Mouse (Mus musculus) erythroblast, embryonic 14.5 days (primary cell): Measurements from ENCODE around the gene Magi2. TPM values are rescaled to one million over a fixed set of nuclear protein-coding genes. Genes with fewer than 3 reads are reported as not detected.

ENCODE experiments used
- H3K27me3 ChIP-seq: 2 replicates; pipeline ENCODE4 v1.6.1; 2012; ENCODE audit warnings: inconsistent platforms; ENCODE audit not compliant: control insufficient read depth
- H3K36me3 ChIP-seq: 2 replicates; pipeline ENCODE4 v1.6.1; 2012; ENCODE audit warnings: mild to moderate bottlenecking, inconsistent platforms; ENCODE audit not compliant: control insufficient read depth
- H3K4me1 ChIP-seq: 2 replicates; pipeline ENCODE4 v1.6.1; 2012; ENCODE audit warnings: inconsistent platforms; ENCODE audit not compliant: control insufficient read depth
- H3K4me3 ChIP-seq: replicated peaks from 2 replicates; pipeline ENCODE3; 2012; ENCODE audit warnings: moderate library complexity, mild to moderate bottlenecking, inconsistent platforms
- H3K9me3 ChIP-seq: 2 replicates; pipeline ENCODE4 v1.6.1; 2012; ENCODE audit warnings: low read length, inconsistent platforms, mixed read lengths; ENCODE audit not compliant: control insufficient read depth
- GATA1 ChIP-seq: IDR thresholded peaks from 2 replicates; pipeline ENCODE4 v1.6.1; 2012; ENCODE audit warnings: low read length, inconsistent platforms, mixed read lengths
- TAL1 ChIP-seq: IDR thresholded peaks from 3 replicates; pipeline ENCODE4 v1.6.1; 2012; ENCODE audit warnings: low read length, inconsistent platforms, mixed read lengths
- polyA plus RNA-seq: library from polyadenylated mRNA; stranded (reverse); fragments of >175 nt; gene quantifications from 2 replicates; pipeline ENCODE4 v1.2.3, GENCODE M21; 2012

The Magi2 gene
- not detected in 2 replicates for polyA plus RNA-seq

DNA sequence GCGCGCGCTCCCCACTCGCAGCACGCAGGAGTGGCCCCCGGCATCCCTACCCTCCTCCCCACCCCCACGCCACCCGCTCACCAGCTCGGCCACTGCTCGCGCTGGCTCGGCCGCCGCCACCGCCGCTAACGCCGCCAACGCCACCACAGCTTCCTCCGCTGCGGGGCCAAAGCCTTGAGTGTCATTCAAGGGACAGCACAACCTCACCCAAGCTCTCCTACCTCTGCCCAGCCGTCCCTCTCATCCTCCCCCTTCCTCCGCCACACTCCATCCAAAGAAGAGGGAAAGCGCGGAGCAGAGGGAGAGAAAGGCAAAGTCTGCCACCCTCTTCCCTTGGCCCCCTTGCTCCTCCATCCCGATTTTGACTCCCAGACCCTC lies at the start of gene Magi2:
TSS of gene Magi2 (plus strand) at position 171 of the 378 bp plus-strand sequence.
- Histone ChIP-seq H3K4me3 (no peak within 1 kb of the TSS), H3K4me1 (no peaks in the 10 kb centered on the region), H3K9me3 (peaks cover 2% of the 10 kb centered on the region; the same call in 1 of the 2 replicates), H3K36me3 (no peaks in the 10 kb centered on the region), H3K27me3 (peaks cover 32% of the 10 kb centered on the region)
- TF ChIP-seq TAL1 (no peak), GATA1 (no peak)

- H3K36me3 ChIP-seq: no peaks in the 10 kb centered on the region
- H3K4me1 ChIP-seq: no peaks in the 10 kb centered on the region
- TF ChIP-seq GATA1 (no peak), TAL1 (no peak)
- H3K27me3 ChIP-seq: no peaks in the 10 kb centered on the region
- H3K4me3 ChIP-seq: no peak overlapping the region
- no peaks in the 10 kb centered on the region for H3K9me3 ChIP-seq
These were observed 48.2 kb upstream of the Magi2 start for GRCm38 (mm10) chr5:19178594-19178993.

- no peak for TF ChIP-seq GATA1
- no peak for TF ChIP-seq TAL1
- H3K9me3 ChIP-seq: peaks cover 4% of the 10 kb centered on the region
- no peaks in the 10 kb centered on the region for H3K36me3 ChIP-seq
- no peak overlapping the region for H3K4me3 ChIP-seq
- H3K4me1 ChIP-seq: no peaks in the 10 kb centered on the region
- no peaks in the 10 kb centered on the region for H3K27me3 ChIP-seq
These were observed 40.7 kb upstream of the Magi2 start for GRCm38 (mm10) chr5:19186175-19186574.

DNA sequence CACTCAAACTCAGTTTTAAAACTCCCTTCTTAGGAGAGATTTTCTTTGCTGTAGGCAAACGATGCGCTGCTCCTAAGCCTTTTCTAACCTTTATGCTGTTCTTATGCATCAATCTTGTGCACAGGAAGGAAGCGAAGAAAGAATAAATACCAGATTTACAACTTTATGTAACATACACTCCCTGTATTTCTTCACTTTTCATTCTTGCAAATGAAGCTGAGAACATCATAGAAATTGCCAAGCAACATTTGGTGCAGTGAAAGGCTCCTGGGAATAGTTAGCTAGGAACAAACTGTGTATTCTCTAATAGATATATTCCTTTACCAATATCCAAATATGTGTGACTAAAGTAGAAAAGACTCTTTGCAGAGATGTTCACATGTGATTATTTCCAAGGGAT lies 15.2 kb upstream of the Magi2 start:
- Histone ChIP-seq H3K4me1 (no peaks in the 10 kb centered on the region), H3K36me3 (no peaks in the 10 kb centered on the region), H3K4me3 (no peak overlapping the region), H3K27me3 (no peaks in the 10 kb centered on the region), H3K9me3 (no peaks in the 10 kb centered on the region)
- TF ChIP-seq GATA1 (no peak), TAL1 (no peak)

- H3K36me3 ChIP-seq: no peaks in the 10 kb centered on the region
- peaks cover 32% of the 10 kb centered on the region for H3K27me3 ChIP-seq
- H3K4me3 ChIP-seq: no peak overlapping the region
- peaks cover 2% of the 10 kb centered on the region; the same call in 1 of the 2 replicates for H3K9me3 ChIP-seq
- TF ChIP-seq GATA1: no peak
- no peak for TF ChIP-seq TAL1
- H3K4me1 ChIP-seq: no peaks in the 10 kb centered on the region
These were observed 531 bp upstream of the Magi2 start for GRCm38 (mm10) chr5:19226144-19226865.

DNA sequence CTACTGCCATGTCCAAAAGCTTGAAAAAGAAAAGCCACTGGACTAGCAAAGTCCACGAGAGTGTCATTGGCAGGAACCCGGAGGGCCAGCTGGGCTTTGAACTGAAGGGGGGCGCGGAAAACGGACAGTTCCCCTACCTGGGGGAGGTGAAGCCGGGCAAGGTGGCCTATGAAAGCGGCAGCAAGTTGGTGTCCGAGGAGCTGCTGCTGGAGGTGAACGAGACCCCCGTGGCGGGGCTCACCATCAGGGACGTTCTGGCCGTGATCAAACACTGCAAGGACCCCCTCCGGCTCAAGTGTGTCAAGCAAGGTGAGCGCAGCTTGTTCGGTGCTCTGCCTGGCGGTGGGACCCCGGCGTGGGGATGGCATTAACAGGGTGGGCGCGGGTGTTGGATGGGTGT lies 445 bp downstream of the Magi2 start:
- no peak overlapping the region for H3K4me3 ChIP-seq
- H3K4me1 ChIP-seq: no peaks in the 10 kb centered on the region
- H3K9me3 ChIP-seq: no peaks in the 10 kb centered on the region
- peaks cover 32% of the 10 kb centered on the region for H3K27me3 ChIP-seq
- TF ChIP-seq TAL1 (no peak), GATA1 (no peak)
- H3K36me3 ChIP-seq: no peaks in the 10 kb centered on the region

DNA sequence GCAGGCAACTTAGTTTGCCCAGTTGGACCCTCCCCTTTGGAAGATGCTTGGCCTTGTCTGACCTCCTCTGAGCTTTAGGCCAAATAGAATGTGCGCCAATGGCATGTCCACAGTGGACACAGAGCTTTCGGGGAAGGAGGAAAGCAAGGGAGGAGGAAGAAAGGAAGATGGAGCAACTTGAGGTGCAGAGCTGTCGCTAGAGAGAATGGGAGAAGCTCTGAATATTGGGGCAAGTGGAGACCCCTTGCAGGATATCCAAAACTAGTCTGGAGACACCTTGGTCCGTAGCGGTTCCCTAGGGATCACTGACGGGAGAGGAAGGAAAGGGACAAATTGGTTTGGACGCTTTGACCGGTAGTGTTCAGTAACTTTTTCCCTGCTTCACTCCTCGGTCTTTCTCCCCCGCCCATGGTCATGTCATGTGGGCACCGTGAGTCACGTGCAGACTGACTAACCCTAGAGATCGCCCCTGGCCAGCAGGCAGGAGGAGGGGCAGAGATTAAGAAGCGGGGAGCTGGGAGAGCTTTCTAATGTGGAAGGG lies 1.0 kb downstream of the Magi2 start:
- TF ChIP-seq GATA1: no peak
- TF ChIP-seq TAL1: no peak

DNA sequence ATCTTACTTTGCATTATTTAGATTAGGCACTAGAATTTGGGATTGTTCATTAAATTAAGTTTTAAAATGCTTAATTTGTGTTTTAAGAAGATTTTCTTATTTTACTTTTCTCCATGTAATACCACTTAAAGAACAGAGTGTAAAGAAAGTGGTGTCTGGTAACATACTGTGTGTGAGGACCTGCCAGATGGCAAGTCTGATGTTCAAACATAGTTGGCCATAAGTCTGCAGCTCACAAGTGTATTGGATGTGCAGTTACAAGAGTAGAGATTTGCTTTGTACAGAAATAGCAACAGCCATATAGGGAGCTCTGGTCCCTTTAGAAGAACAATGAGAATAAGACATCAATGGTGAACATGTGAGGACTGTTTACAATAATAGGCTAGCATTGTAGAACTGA lies 15.0 kb downstream of the Magi2 start:
- H3K4me1 ChIP-seq: no peaks in the 10 kb centered on the region
- no peak overlapping the region for H3K4me3 ChIP-seq
- H3K27me3 ChIP-seq: no peaks in the 10 kb centered on the region
- H3K36me3 ChIP-seq: no peaks in the 10 kb centered on the region
- H3K9me3 ChIP-seq: no peaks in the 10 kb centered on the region
- TF ChIP-seq GATA1: no peak
- no peak for TF ChIP-seq TAL1

More for the DNA sequence above, 1.0 kb downstream of the Magi2 start:
- Histone ChIP-seq H3K27me3 (peaks cover 32% of the 10 kb centered on the region), H3K4me3 (no peak overlapping the region), H3K4me1 (no peaks in the 10 kb centered on the region), H3K9me3 (no peaks in the 10 kb centered on the region), H3K36me3 (no peaks in the 10 kb centered on the region)

GRCm38 (mm10) chr5:19246426-19246825 lies 19.6 kb downstream of the Magi2 start:
- Histone ChIP-seq H3K36me3 (no peaks in the 10 kb centered on the region), H3K4me1 (no peaks in the 10 kb centered on the region), H3K27me3 (no peaks in the 10 kb centered on the region), H3K4me3 (no peak overlapping the region), H3K9me3 (no peaks in the 10 kb centered on the region)
- TF ChIP-seq GATA1: no peak
- no peak for TF ChIP-seq TAL1
